Mouse (Mus musculus) embryonic facial prominence, embryonic 14.5 days (tissue): ENCODE data around the gene Mafk. TPM values are rescaled to one million over a fixed set of nuclear protein-coding genes. Genes with fewer than 3 reads are reported as not detected.

ENCODE experiments used
- ATAC-seq: fragments of 200-750 bp; cut with Nextera tagmentation; 2 replicates; pipeline ENCODE4 v1.8.0; 2017; ENCODE audit warnings: low read depth, moderate number of reproducible peaks, moderate TSS enrichment
- DNase-seq: peaks from one replicate; pipeline ENCODE4 v3.0.0-alpha.2; 2015; ENCODE audit warnings: low spot score
- H3K27ac ChIP-seq: fragments of 300-500 bp; sonication (generic); replicated peaks from 2 replicates; pipeline ENCODE4 v1.5.1; 2014; ENCODE audit warnings: low read depth, mild to moderate bottlenecking, low read length, moderate library complexity
- H3K27me3 ChIP-seq: fragments of 300-500 bp; sonication (generic); replicated peaks from 2 replicates; pipeline ENCODE4 v1.6.1; 2014; ENCODE audit warnings: low read length; ENCODE audit not compliant: control insufficient read depth, insufficient read depth
- H3K36me3 ChIP-seq: fragments of 300-500 bp; sonication (generic); 2 replicates; pipeline ENCODE4 v1.6.1; 2014; ENCODE audit warnings: low read length, mixed read lengths; ENCODE audit not compliant: control insufficient read depth, insufficient read depth
- H3K4me1 ChIP-seq: fragments of 300-500 bp; sonication (generic); 2 replicates; pipeline ENCODE4 v1.6.1; 2014; ENCODE audit warnings: antibody characterized with exemption, low read length; ENCODE audit not compliant: control insufficient read depth, insufficient read depth
- H3K4me2 ChIP-seq: fragments of 300-500 bp; sonication (generic); 2 replicates; pipeline ENCODE4 v1.6.1; 2014; ENCODE audit warnings: low read depth, mild to moderate bottlenecking, low read length, moderate library complexity, mixed read lengths
- H3K4me3 ChIP-seq: fragments of 300-500 bp; sonication (generic); 2 replicates; pipeline ENCODE4 v1.5.1; 2014; ENCODE audit warnings: low read depth, mild to moderate bottlenecking, low read length
- H3K9ac ChIP-seq: fragments of 300-500 bp; sonication (generic); 2 replicates; pipeline ENCODE4 v1.6.1; 2014; ENCODE audit warnings: low read depth, mild to moderate bottlenecking, low read length, moderate library complexity, mixed read lengths
- H3K9me3 ChIP-seq: fragments of 300-500 bp; sonication (generic); 2 replicates; pipeline ENCODE4 v1.6.1; 2016; ENCODE audit warnings: low read length; ENCODE audit not compliant: control insufficient read depth
- WGBS: fragments of 180-500 bp; shearing (Covaris S2); extraction: QIAGEN DNeasy Blood & Tissue Kit; methylation state at CpG from one replicate; pipeline ENCODE4 v1.1.7; 2014; 5-methylcytosine and 5-hydroxymethylcytosine counted together
- polyA plus RNA-seq: library from polyadenylated mRNA; unstranded; fragments of >200 nt; fragmentation: Nextera tagmentation; extraction: Ambion mirVana; gene quantifications from 2 replicates; pipeline ENCODE4 v1.2.1, GENCODE M21; 2014

Gene Mafk
- polyA plus RNA-seq, 1 experiment from 2014 or later, result 7.1 TPM

DNA sequence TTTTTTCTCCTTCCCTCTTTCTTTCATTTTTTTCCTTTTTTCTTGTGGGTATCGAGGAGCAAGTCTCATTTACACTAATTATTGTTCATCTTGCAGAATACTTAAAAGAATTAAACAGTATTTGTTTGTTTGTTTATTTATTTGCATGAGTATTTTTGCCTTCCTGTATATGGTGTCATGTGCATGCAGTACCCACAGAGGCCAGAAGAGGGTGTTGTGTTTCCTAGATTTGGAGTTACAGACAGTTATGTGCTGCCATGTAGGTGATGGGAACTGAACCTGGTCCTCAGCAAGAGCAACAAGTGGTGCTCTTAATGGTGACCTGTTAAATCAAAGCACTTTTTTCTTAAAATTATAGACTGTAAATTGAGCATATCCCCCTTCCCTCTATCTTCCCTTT lies 36.3 kb downstream of the Mafk start:
- 97% methylated on average over 1 of the region's 1 CpGs for WGBS
- peaks cover 18% of the 10 kb centered on the region for H3K36me3 ChIP-seq
- no peak overlapping the region for H3K9ac ChIP-seq
- no peak overlapping the region for H3K4me3 ChIP-seq
- peaks cover 8% of the 10 kb centered on the region; the same call in 1 of the 2 replicates for H3K4me1 ChIP-seq
- H3K9me3 ChIP-seq, result no peaks in the 10 kb centered on the region
- ATAC-seq (no peak), DNase-seq (no peak)
- H3K4me2 ChIP-seq, result no peak overlapping the region
- H3K27me3 ChIP-seq, result no peaks in the 10 kb centered on the region
- no peak overlapping the region for H3K27ac ChIP-seq

DNA sequence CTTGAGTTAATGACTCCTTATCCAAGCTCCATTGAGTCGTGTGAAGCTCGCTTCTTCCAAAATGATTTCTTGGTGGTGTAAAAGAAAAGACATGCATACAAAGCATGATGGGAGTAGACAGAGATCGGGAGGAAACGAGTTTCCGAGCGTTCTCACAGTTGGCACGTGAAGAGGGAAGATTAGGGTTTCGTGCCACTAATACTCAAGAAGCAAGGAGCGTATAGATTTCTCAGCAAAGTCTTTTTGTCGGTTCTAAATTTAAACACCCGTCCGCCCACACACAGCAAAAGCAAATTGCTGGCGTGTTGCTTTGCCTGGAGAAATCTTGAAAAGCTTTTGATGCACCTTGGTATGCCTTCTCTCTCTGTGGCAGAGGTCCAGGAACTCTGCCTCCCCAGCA lies 38.1 kb downstream of the Mafk start:
- no peak for ATAC-seq
- Histone ChIP-seq H3K9ac (no peak overlapping the region), H3K36me3 (0 out of 2 replicates have a peak, but pooled peaks cover 4% of the 10 kb centered on the region), H3K9me3 (no peaks in the 10 kb centered on the region), H3K4me1 (peaks cover 8% of the 10 kb centered on the region; the same call in 1 of the 2 replicates), H3K27ac (no peak overlapping the region), H3K4me2 (no peak overlapping the region), H3K27me3 (no peaks in the 10 kb centered on the region), H3K4me3 (no peak overlapping the region)
- WGBS, result 80% methylated on average over 13 of the region's 13 CpGs
- DNase-seq, result no peak

DNA sequence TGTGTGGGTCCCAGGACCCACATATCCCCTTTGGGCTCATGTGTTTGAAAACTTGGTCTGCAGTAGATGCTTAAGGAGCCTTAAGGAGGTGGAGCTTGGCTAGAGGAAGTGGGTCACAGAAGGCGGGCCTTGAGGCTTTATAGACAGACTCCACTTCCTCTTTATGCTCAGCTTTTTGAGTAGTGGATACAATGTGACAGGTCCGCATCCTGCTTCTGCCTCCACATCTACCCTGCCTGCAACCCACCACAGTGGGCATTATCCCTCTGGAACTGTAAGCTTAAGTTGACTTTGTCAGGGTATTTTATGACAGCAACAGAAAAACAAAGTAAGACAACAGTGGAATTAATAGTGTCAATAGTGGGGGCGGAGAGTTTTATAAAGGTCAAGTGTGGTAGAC lies 39.4 kb downstream of the Mafk start:
- WGBS, result 88% methylated on average over 3 of the region's 3 CpGs
- H3K9ac ChIP-seq, result no peak overlapping the region
- H3K9me3 ChIP-seq, result no peaks in the 10 kb centered on the region
- H3K4me2 ChIP-seq, result no peak overlapping the region
- ATAC-seq (no peak), DNase-seq (no peak)
- H3K27ac ChIP-seq, result no peak overlapping the region
- no peaks in the 10 kb centered on the region for H3K36me3 ChIP-seq
- H3K4me1 ChIP-seq, result peaks cover 4% of the 10 kb centered on the region; the same call in 1 of the 2 replicates
- H3K4me3 ChIP-seq, result no peak overlapping the region
- no peaks in the 10 kb centered on the region for H3K27me3 ChIP-seq

DNA sequence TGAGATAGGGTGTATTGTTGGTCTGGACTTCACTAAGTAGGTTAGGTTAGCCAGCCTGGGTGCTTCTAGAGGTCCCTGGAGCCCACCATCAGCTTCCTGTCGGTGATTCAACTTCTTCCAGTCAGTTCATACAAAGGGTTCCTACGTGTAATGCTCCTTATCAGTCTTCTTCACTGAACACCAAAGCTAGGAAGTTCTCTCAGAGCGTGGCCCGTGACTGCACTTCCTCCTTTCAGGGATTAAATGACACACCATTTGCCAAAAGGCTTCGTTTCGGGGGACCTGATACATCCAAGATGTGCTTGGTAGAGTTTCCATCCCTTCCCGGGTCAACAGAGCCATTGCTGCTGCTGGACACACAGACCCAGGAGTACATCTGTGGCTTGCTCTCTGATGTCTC lies 40.8 kb downstream of the Mafk start:
- ATAC-seq (no peak), DNase-seq (no peak)
- Histone ChIP-seq H3K4me3 (no peak overlapping the region), H3K9ac (no peak overlapping the region), H3K27me3 (no peaks in the 10 kb centered on the region), H3K27ac (no peak overlapping the region), H3K4me2 (no peak overlapping the region), H3K36me3 (no peaks in the 10 kb centered on the region), H3K9me3 (no peaks in the 10 kb centered on the region), H3K4me1 (no peaks in the 10 kb centered on the region)
- 67% methylated on average over 7 of the region's 7 CpGs for WGBS

DNA sequence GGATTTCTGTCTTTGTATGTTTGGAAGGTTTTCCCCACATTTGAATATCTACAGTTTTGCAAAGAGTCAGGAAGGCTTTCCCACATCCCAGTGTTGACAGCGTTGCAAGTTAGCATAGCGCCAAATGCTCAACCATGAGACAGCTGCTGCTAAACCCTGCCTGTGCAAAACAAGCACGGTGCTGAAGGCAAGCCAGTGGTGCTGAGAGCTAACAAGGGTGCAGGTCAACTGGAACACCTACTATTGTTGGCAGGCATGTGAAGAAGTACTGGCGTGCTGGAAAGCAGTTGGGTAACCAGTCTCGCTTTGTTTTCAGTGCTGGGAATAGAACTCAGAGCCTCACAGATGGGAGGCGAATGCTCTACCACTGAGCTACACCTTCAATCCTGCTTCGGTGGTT lies 44.4 kb downstream of the Mafk start:
- no peak for ATAC-seq
- Histone ChIP-seq H3K27me3 (no peaks in the 10 kb centered on the region), H3K9ac (no peak overlapping the region), H3K4me1 (no peaks in the 10 kb centered on the region), H3K9me3 (no peaks in the 10 kb centered on the region), H3K4me3 (no peak overlapping the region), H3K36me3 (no peaks in the 10 kb centered on the region), H3K4me2 (no peak overlapping the region), H3K27ac (no peak overlapping the region)
- no peak for DNase-seq
- 87% methylated on average over 7 of the region's 7 CpGs for WGBS

DNA sequence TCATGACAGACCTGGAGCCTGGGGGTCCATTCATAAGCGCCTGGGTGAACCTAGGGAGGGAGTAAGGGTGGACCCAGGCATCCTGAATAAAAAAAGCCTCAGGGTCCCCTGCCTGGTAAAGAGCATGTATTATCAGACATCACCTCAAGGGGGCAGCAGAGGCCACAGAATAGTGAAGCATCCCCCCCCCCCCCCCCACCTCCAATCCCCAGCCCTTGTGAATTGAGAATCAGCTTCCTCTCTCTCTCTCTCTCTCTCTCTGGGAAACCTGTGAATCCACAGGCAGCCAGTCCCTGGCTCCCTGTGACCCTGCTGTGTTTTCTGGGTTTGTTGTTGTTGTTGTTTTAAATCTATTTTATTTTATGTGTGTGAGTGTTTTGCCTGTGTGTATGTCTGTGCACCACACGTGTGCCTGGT lies 47.2 kb downstream of the Mafk start:
- no peak for ATAC-seq
- Histone ChIP-seq H3K4me1 (no peaks in the 10 kb centered on the region), H3K36me3 (no peaks in the 10 kb centered on the region), H3K27ac (no peak overlapping the region), H3K9me3 (no peaks in the 10 kb centered on the region), H3K4me2 (no peak overlapping the region), H3K9ac (no peak overlapping the region), H3K4me3 (no peak overlapping the region), H3K27me3 (no peaks in the 10 kb centered on the region)
- WGBS, result 19% methylated on average over 2 of the region's 2 CpGs
- DNase-seq, result peak; percentile 62

DNA sequence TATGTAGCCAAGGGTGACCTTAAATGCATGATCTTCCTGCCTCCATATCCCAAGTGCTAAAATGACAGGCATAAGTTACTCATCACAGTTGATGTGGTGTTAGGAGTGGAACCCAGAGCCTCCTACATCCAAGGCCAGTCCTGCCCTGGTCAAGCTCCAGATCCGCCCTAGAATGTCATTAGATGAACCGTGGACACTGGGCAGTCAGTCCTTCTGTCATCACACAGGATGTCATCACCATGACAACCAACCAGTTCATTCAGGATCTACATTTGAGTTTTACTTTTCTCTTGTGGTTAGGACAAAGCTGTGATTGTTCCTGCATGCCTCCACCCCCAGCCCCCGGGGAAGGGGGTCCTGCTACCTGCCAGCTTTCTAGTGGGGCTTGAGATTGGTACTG lies 47.8 kb downstream of the Mafk start:
- Histone ChIP-seq H3K9me3 (peaks cover 2% of the 10 kb centered on the region; the same call in 1 of the 2 replicates), H3K4me1 (no peaks in the 10 kb centered on the region), H3K36me3 (no peaks in the 10 kb centered on the region), H3K27me3 (no peaks in the 10 kb centered on the region), H3K9ac (no peak overlapping the region), H3K27ac (no peak overlapping the region), H3K4me3 (no peak overlapping the region), H3K4me2 (no peak overlapping the region)
- no peak for DNase-seq
- no peak for ATAC-seq
- WGBS, result 26% methylated on average over 3 of the region's 3 CpGs

DNA sequence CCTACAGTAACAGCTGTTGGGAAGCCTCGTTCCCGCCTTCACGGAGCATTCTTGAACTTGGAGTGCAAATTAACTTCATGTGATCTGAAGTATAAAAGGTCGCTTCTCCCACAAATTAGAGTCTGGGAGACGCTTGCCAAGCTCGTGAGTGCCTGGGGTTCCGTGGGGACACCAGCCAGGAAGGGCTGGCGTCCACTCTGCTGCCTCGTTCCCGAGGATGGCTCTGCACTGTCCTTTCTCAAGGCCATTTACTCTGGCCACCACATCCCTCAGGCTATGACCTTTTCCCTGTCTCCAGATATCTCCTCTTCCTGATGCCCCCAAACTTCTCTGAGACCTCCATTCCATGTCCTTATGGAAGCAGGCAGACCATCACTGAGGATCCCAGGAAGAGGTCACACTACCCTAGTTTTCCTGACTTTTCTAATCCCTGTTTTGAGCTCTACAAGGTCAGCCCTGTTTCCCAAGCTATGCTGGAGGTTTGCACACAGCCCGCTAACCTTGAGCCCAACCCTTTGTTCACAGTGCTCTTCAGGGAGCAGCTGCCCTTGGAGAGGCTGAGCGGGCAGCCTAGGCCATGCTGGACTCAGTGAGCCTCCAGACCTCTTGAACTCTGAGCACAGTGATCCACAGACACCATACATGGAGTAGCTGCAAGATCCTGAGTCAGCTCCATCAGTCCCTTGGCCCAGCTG lies 58.5 kb downstream of the Mafk start:
- Histone ChIP-seq H3K27ac (no peak overlapping the region), H3K9me3 (peaks cover 6% of the 10 kb centered on the region), H3K27me3 (no peaks in the 10 kb centered on the region), H3K36me3 (no peaks in the 10 kb centered on the region), H3K4me2 (no peak overlapping the region), H3K4me3 (no peak overlapping the region), H3K4me1 (no peaks in the 10 kb centered on the region; the same call in 1 of the 2 replicates), H3K9ac (no peak overlapping the region)
- WGBS, result 70% methylated on average over 12 of the region's 12 CpGs
- peak; percentile 54 for DNase-seq
- ATAC-seq, result no peak
